Mouse (Mus musculus): ENCODE results near the gene Cfb. TPM values are rescaled to one million over a fixed set of nuclear protein-coding genes. Genes with fewer than 3 reads are reported as not detected.
"Not testable (repeated sequence)": the region's sequence is repeated elsewhere in the genome, so short reads cannot be mapped to it uniquely, and the experiment has no call there.

The Cfb gene
- under 1 TPM in 1 of 4 experiments, not detected in 3; 0.43 TPM for total RNA-seq (2022)

GRCm38 (mm10) chr17:34862416-34863081 is at the start of gene Cfb:
Cfb (minus strand) TSS chr17:34862518.
- DNase-seq (ENCODE audit: low spot score in 2 of 2), result no peak

GRCm38 (mm10) chr17:34911945-34912351 is 49.6 kb upstream of the Cfb start:
- DNase-seq (ENCODE audit: low spot score in 2 of 2), result peak; percentile 40 to 55

GRCm38 (mm10) chr17:34910982-34911381 is 48.7 kb upstream of the Cfb start:
- no peak for DNase-seq (ENCODE audit: low spot score in 2 of 2)

- no peak for DNase-seq (ENCODE audit: low spot score in 2 of 2)
Measured at GRCm38 (mm10) chr17:34902895-34903294, 40.6 kb upstream of the Cfb start.

GRCm38 (mm10) chr17:34901948-34902347 is 39.6 kb upstream of the Cfb start:
- DNase-seq (ENCODE audit: low spot score in 2 of 2), result not testable (repeated sequence)

- DNase-seq (ENCODE audit: low spot score in 2 of 2), result not testable (repeated sequence)
Measured at GRCm38 (mm10) chr17:34900826-34901225, 38.5 kb upstream of the Cfb start.

GRCm38 (mm10) chr17:34899890-34900243 is 37.5 kb upstream of the Cfb start:
- no peak for DNase-seq (ENCODE audit: low spot score in 2 of 2)

GRCm38 (mm10) chr17:34899053-34899889 is 37.0 kb upstream of the Cfb start:
- no peak for DNase-seq (ENCODE audit: low spot score in 2 of 2)

GRCm38 (mm10) chr17:34898706-34899052 is 36.4 kb upstream of the Cfb start:
- DNase-seq (ENCODE audit: low spot score in 2 of 2), result no peak

- peak; percentile 71 to 76 for DNase-seq (ENCODE audit: low spot score in 2 of 2)
Measured at GRCm38 (mm10) chr17:34898160-34898586, 35.9 kb upstream of the Cfb start, which contains the start of the genes C2 and Ehmt2. C2 (minus strand) TSS chr17:34898265. Ehmt2 (plus strand) TSS chr17:34898469.

GRCm38 (mm10) chr17:34897373-34898159 is 35.2 kb upstream of the Cfb start:
- DNase-seq (ENCODE audit: low spot score in 2 of 2), result peak in 1 of 2 experiments; percentile 66

GRCm38 (mm10) chr17:34896366-34896765 is 34.0 kb upstream of the Cfb start:
- DNase-seq (ENCODE audit: low spot score in 2 of 2), result no peak

- DNase-seq (ENCODE audit: low spot score in 2 of 2), result no peak
Measured at GRCm38 (mm10) chr17:34895724-34896123, 33.4 kb upstream of the Cfb start.

- peak in 1 of 2 experiments; percentile 54 for DNase-seq (ENCODE audit: low spot score in 2 of 2)
Measured at GRCm38 (mm10) chr17:34894801-34895530, 32.6 kb upstream of the Cfb start.

GRCm38 (mm10) chr17:34894074-34894597 is 31.8 kb upstream of the Cfb start:
- DNase-seq (ENCODE audit: low spot score in 2 of 2), result peak; percentile 80 to 88

GRCm38 (mm10) chr17:34893072-34893824 is 30.9 kb upstream of the Cfb start:
- no peak for DNase-seq (ENCODE audit: low spot score in 2 of 2)

GRCm38 (mm10) chr17:34891377-34891776 is 29.1 kb upstream of the Cfb start:
- DNase-seq (ENCODE audit: low spot score in 2 of 2), result no peak

GRCm38 (mm10) chr17:34890074-34890743 is 27.9 kb upstream of the Cfb start:
- no peak for DNase-seq (ENCODE audit: low spot score in 2 of 2)

GRCm38 (mm10) chr17:34887942-34888341 is 25.6 kb upstream of the Cfb start:
- DNase-seq (ENCODE audit: low spot score in 2 of 2), result no peak

All from left cerebral cortex, adult 8-10 months (tissue).